Mouse (Mus musculus) left cerebral cortex, postnatal 14 days (tissue): ENCODE measurements around the gene Acvr1b. TPM values are rescaled to one million over a fixed set of nuclear protein-coding genes. Genes with fewer than 3 reads are reported as not detected.

Experiments used
- DNase-seq, 2 experiments: peaks; one replicate each; pipeline ENCODE4 v3.0.0; 2021 to 2022; ENCODE audit warnings: low spot score in 2 of 2, mixed read lengths in 1 of 2
- intact Hi-C: fragments of 180-260 bp; cut with DNase I; formaldehyde crosslinking; loops from one replicate; pipeline ENCODE4 v1.15.1; 2025
- long read RNA-seq, 2 experiments: library from polyadenylated mRNA; stranded (forward); transcript quantifications; one replicate each; pipeline ENCODE4 v2.0.0; 2021
- total RNA-seq, 2 experiments: library from RNA; stranded (reverse); gene quantifications; 2 replicates each; pipeline ENCODE4 v1.2.3; 2021

Gene Acvr1b
- total RNA-seq, result 100 to 1,000 TPM; 112 to 121 TPM
- long read RNA-seq, experiment 1, full-length matches to known transcripts, result 1 of 10 reads
- long read RNA-seq, experiment 1, partial matches to known transcripts, result 1 of 10 reads
- long read RNA-seq, experiment 1, other reads (novel, unspliced or antisense), result 8 of 10 reads
- long read RNA-seq, experiment 2, partial matches to known transcripts, result 0 of 7 reads
- long read RNA-seq, experiment 2, other reads (novel, unspliced or antisense), result 7 of 7 reads

- intact Hi-C loops, result loop anchor here (2.0 kb wide), 1 partner anchor 29 kb away; no protein-coding TSS in a partner anchor
- peak; percentile 86 to 91 for DNase-seq
These were observed at the start of gene Acvr1b for GRCm38 (mm10) chr15:101173421-101174211. Gene Acvr1b, plus strand, starts transcription at chr15:101174067.

- intact Hi-C loops, result no loop called here
- DNase-seq, result no peak
These were observed 48.3 kb upstream of the Acvr1b start for GRCm38 (mm10) chr15:101125561-101125960.

- intact Hi-C loops, result no loop called here
- DNase-seq, result no peak
These were observed 46.9 kb upstream of the Acvr1b start for GRCm38 (mm10) chr15:101126876-101127544.

GRCm38 (mm10) chr15:101128181-101129089 is 45.4 kb upstream of the Acvr1b start, which contains the start of gene Acvrl1:
Gene Acvrl1, plus strand, starts transcription at chr15:101128522.
- DNase-seq, result no peak
- intact Hi-C loops, result no loop called here

GRCm38 (mm10) chr15:101129412-101129811 is 44.5 kb upstream of the Acvr1b start:
- intact Hi-C loops, result no loop called here
- no peak for DNase-seq

- intact Hi-C loops, result no loop called here
- no peak for DNase-seq
These were observed 42.4 kb upstream of the Acvr1b start for GRCm38 (mm10) chr15:101131498-101131897.

- no peak for DNase-seq
- intact Hi-C loops, result no loop called here
These were observed 41.8 kb upstream of the Acvr1b start for GRCm38 (mm10) chr15:101132041-101132440.

GRCm38 (mm10) chr15:101132761-101133160 is 41.1 kb upstream of the Acvr1b start:
- DNase-seq, result no peak
- intact Hi-C loops, result no loop called here

GRCm38 (mm10) chr15:101133993-101134704 is 39.7 kb upstream of the Acvr1b start:
- no peak for DNase-seq

GRCm38 (mm10) chr15:101135405-101135804 is 38.5 kb upstream of the Acvr1b start:
- DNase-seq, result no peak
- intact Hi-C loops, result no loop called here

More at GRCm38 (mm10) chr15:101133993-101134704, 39.7 kb upstream of the Acvr1b start:
- intact Hi-C loops, result no loop called here

GRCm38 (mm10) chr15:101137455-101137854 is 36.4 kb upstream of the Acvr1b start:
- intact Hi-C loops, result no loop called here

GRCm38 (mm10) chr15:101138675-101139074 is 35.2 kb upstream of the Acvr1b start:
- intact Hi-C loops, result no loop called here

More at GRCm38 (mm10) chr15:101137455-101137854, 36.4 kb upstream of the Acvr1b start:
- no peak for DNase-seq

GRCm38 (mm10) chr15:101139885-101140284 is 34.0 kb upstream of the Acvr1b start:
- DNase-seq, result no peak
- intact Hi-C loops, result no loop called here

More at GRCm38 (mm10) chr15:101138675-101139074, 35.2 kb upstream of the Acvr1b start:
- no peak for DNase-seq

- intact Hi-C loops, result no loop called here
- DNase-seq, result no peak
These were observed 33.3 kb upstream of the Acvr1b start for GRCm38 (mm10) chr15:101140587-101140986.

GRCm38 (mm10) chr15:101141061-101141541 is 32.8 kb upstream of the Acvr1b start:
- DNase-seq, result no peak
- intact Hi-C loops, result no loop called here

GRCm38 (mm10) chr15:101142672-101143071 is 31.2 kb upstream of the Acvr1b start:
- intact Hi-C loops, result no loop called here
- DNase-seq, result no peak

GRCm38 (mm10) chr15:101143494-101143893 is 30.4 kb upstream of the Acvr1b start:
- intact Hi-C loops, result no loop called here
- peak; percentile 58 to 67 for DNase-seq

- intact Hi-C loops, result loop anchor here (2.0 kb wide), 1 partner anchor 31 kb away; the partner anchor contains the start of gene Acvr1b
- DNase-seq, result no peak
These were observed 29.7 kb upstream of the Acvr1b start for GRCm38 (mm10) chr15:101144176-101144575.
